Mouse (Mus musculus) testis, postnatal 10 days (tissue): ENCODE measurements around the gene Icam5.
"Not testable (repeated sequence)": the region's sequence is repeated elsewhere in the genome, so short reads cannot be mapped to it uniquely, and the experiment has no call there.

Experiments
- DNase-seq: peaks from one replicate; pipeline ENCODE4 v3.0.0; 2021; ENCODE audit warnings: low spot score

The Icam5 gene

GRCm38 (mm10) chr9:21031896-21032351, at the start of gene Icam5:
Gene Icam5, plus strand, starts transcription at chr9:21032073.
- no peak for DNase-seq

- DNase-seq: no peak
These were observed 49.7 kb upstream of the Icam5 start for GRCm38 (mm10) chr9:20982171-20982570.

- DNase-seq: no peak
These were observed 48.7 kb upstream of the Icam5 start for GRCm38 (mm10) chr9:20983169-20983568.

GRCm38 (mm10) chr9:20986952-20987686, 44.8 kb upstream of the Icam5 start:
- DNase-seq: peak; percentile 78

- DNase-seq: no peak
These were observed 43.9 kb upstream of the Icam5 start for GRCm38 (mm10) chr9:20987953-20988352.

- peak; percentile 77 for DNase-seq
These were observed 41.0 kb upstream of the Icam5 start for GRCm38 (mm10) chr9:20990861-20991260.

- no peak for DNase-seq
These were observed 40.3 kb upstream of the Icam5 start for GRCm38 (mm10) chr9:20991587-20991986.

- no peak for DNase-seq
These were observed 38.5 kb upstream of the Icam5 start for GRCm38 (mm10) chr9:20993165-20993898.

GRCm38 (mm10) chr9:20995069-20995468, 36.8 kb upstream of the Icam5 start:
- no peak for DNase-seq

GRCm38 (mm10) chr9:20997065-20997464, 34.8 kb upstream of the Icam5 start:
- DNase-seq: no peak

- not testable (repeated sequence) for DNase-seq
These were observed 33.5 kb upstream of the Icam5 start for GRCm38 (mm10) chr9:20998337-20998736.

GRCm38 (mm10) chr9:21000811-21001210, 31.1 kb upstream of the Icam5 start:
- no peak for DNase-seq

GRCm38 (mm10) chr9:21001651-21002200, 30.1 kb upstream of the Icam5 start:
- DNase-seq: no peak

GRCm38 (mm10) chr9:21002270-21002626, 29.6 kb upstream of the Icam5 start:
- no peak for DNase-seq

- peak; percentile 93 for DNase-seq
These were observed 29.0 kb upstream of the Icam5 start, which contains the start of gene Mrpl4 for GRCm38 (mm10) chr9:21002627-21003551. Gene Mrpl4, plus strand, starts transcription at chr9:21002738.

GRCm38 (mm10) chr9:21007313-21007952, 24.4 kb upstream of the Icam5 start:
- no peak for DNase-seq

- DNase-seq: no peak
These were observed 23.9 kb upstream of the Icam5 start for GRCm38 (mm10) chr9:21008007-21008406.

GRCm38 (mm10) chr9:21010362-21010761, 21.5 kb upstream of the Icam5 start:
- no peak for DNase-seq

GRCm38 (mm10) chr9:21010939-21011541, 20.8 kb upstream of the Icam5 start:
- not testable (repeated sequence) for DNase-seq

- no peak for DNase-seq
These were observed 20.0 kb upstream of the Icam5 start for GRCm38 (mm10) chr9:21011846-21012312.

- DNase-seq: no peak
These were observed 19.5 kb upstream of the Icam5 start for GRCm38 (mm10) chr9:21012368-21012767.
